Mouse (Mus musculus) kidney, postnatal 14 days (tissue): Measurements from ENCODE around the gene Tshz2.

Experiments
- DNase-seq: peaks from one replicate; pipeline ENCODE4 v3.0.0; 2022; ENCODE audit warnings: mixed read lengths

The Tshz2 gene

DNA sequence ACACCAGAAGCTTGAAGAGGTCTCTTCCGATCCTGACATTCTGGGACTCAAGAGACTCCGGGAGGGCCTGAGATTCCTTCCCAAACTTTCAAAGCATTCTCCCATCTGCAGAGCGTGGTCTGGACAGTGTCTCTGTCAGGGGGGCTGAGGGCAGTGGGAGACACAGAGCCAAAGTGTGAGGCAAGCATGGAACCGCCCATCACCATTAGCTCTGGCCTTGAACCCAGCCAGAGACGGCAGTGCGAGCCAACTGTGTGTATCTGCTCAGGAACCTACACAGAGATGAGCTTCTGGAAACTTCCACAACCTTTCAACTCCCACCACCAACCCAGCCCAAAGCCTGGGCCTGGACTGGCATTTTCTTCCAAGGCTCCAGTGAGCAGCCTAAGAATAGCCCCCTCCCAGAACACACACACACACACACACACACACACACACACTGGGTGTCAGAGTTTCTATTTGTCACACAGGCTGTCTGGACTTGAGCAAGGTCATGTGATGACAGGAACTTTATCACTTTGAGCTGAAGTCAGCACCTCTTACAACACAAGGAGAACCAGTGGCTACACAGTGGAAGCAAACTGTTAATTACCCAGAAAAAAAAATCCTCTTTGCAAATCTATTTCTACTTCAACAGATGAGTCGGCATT, 67.2 kb downstream of the Tshz2 start:
- peak; percentile 32 for DNase-seq

DNA sequence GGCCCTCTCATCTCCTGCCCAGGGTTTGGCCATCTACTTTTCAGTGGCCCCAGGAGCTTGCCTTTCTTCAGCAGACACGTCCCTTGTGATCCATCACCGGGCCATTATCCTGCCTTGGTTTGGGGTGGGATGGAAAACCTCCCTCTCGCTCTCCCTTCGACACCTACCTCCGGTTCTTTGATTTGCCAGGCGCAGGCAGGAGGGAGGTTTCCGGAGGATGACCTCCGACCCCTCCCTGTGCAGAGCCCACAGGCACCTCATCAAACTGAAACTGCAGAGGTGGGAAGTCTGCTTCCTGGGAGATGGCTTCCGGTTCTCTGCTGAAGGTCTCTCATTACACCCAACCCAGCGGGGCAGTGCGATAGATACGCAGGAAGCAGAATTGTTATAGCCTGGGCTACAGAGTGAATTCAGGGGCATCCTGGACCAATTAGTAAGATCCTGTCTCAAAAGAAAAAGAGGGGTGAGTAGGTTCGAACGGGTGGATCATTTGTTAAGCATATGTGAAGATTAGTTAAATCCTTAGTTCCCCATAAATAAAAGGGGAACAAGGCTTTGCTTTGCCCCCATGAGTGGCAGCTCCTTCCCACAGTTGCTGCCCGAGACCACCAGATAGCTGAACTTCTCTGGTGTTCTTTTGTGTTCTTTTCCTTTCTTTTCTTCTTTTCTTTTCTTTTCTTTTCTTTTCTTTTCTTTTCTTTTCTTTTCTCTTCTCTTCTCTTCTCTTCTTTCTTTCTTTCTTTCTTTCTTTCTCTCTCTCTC, 70.1 kb downstream of the Tshz2 start:
- DNase-seq, result no peak

DNA sequence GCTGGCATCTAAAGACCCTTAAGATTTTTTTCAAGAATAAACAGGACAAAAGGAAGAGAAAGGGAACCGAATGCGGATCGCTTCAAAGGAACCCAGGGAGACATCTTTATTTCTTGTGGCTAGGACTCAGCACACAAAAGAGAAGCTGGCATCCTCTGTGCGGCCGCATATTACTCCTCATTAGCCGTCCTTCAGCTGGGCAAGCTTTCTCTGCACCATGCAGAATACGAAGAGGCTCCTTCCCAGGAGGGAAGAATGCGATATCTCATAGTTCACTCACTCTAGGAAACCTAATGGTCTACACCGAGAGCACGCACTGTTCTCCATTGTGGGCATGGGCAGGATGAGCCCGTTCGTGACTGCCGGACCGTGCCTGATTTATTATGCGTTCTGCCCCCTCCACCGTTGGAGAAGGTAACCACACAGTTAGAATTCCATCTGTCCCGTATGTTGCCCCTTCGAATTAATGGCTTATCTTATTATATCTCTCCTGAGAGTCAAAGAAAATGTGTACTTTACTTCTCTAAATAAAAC, 89.0 kb downstream of the Tshz2 start:
- peak; percentile 24 for DNase-seq

DNA sequence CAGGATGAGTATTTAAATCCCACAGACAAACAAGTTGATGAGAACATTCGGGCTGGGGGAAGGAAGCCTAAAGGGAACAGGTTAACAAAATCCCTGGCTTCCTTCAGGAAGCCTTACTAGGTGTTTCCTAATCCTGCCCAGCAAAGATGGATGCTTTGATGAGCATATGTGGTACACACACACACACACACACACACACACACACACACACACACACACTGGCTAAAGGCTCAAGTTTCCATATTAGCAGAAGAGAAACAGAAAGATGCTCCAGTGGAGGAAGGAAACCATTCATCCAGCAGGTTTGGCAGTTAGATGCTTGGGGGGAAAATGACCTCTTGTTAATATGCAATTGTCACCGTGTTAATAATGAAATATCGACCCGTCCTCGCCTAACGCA, 89.5 kb downstream of the Tshz2 start:
- peak; percentile 63 for DNase-seq

DNA sequence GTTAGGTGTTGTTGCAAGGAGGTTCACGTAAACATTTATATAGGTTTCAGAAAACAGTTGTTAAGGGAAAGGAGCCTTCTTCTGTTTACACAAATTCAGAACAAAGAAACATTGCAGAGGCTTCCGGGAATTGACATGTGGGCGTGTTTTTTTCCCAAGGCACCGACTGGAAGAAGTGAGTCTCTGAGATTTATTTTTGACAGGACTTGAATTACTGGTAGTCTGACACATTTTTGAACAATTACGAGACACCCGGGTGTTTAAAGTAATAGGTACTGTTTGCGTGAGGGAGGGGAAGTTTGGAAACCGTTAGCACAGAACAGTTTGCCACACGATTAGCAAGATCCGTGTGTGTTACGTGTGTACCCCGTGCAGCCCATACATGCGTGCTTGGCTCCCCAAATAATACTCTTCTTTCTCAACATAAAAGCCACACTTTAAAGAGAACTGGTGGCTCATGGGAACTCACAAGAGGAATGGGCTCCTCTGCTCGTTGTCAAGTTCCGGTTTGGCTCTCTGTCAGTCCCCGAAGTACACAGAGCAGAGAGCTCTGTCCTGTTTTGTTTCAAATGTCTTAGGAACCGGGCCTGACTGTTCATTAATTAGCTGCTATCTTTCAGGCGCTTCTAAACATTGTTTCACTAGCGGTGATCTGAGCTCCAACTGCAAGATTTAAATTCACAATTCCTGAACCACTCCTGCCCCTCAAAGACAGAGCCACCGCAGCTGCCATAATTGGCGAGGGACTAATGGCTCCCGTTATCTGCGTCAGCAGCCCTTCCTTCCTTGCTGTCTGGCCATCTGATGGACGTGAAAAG, 91.0 kb downstream of the Tshz2 start:
- peak; percentile 53 for DNase-seq

DNA sequence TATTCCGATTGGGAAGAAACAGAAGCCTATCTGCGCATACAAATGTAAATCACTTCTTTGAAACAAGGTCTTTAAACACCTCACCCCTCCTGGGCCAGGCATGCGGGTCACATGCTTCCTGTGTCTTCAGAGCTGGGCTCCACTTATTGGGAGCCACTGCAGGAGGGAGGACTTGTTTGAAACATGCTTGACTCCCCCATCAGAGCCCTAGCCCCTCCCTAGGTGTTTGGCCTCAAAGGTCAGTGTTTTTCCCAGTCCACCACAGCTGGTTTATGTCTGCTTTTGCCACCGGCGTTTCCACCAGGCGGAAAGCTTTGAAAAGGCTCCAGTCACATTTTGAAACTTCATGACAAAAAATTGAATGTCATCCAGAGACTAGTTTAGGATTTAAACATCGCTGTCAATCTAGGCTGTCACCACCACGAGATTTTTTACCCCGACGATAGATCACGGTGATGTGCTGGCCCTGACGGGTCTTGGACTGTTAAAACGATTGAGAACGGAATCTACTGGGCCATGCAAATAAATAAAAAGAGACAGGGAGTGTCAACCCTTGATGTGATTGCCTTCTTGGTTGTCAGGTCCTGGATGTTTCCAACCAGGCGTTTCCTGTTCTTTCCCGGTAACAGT, 96.0 kb downstream of the Tshz2 start:
- peak; percentile 66 for DNase-seq

DNA sequence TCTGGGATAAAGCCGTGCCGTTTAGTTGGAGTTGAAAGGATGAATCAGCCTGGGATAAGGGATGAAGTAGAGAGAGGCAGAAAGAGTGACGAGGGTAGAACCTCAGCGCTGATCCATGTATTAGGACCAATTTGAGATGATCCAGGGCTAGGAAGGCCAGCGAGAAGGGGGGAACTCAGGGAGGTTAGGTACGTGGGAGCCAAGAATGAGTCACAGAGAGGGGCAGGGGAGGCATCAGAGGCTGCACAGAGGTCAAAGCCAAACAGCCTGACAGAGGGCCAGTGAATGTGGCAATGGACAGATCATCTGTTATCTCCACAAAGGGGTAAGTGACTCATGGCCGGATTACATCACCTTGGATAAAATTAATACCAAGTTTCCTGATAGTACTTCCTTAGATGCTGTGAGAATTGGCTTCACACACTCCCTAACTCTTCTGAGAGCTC, 97.8 kb downstream of the Tshz2 start:
- no peak for DNase-seq

DNA sequence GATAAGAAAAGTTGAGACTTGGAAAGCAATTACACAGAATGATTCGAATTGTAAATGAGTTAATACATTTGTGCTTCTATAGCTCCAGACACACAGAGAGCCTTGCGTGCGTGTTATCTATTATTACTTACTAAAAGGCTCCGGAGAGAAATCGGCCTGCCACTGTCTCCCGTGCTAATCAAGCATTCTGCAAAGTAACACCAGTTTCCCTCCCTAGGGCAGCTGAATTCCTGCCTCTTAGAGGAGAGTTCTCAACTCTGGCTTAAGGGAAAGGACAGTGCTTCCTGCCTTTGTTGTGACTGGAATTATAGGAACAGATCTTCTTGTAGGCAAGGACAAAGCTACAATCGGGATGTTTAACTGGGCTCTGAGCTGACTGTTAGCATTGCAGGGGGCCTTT, 101.2 kb downstream of the Tshz2 start:
- peak; percentile 18 for DNase-seq

DNA sequence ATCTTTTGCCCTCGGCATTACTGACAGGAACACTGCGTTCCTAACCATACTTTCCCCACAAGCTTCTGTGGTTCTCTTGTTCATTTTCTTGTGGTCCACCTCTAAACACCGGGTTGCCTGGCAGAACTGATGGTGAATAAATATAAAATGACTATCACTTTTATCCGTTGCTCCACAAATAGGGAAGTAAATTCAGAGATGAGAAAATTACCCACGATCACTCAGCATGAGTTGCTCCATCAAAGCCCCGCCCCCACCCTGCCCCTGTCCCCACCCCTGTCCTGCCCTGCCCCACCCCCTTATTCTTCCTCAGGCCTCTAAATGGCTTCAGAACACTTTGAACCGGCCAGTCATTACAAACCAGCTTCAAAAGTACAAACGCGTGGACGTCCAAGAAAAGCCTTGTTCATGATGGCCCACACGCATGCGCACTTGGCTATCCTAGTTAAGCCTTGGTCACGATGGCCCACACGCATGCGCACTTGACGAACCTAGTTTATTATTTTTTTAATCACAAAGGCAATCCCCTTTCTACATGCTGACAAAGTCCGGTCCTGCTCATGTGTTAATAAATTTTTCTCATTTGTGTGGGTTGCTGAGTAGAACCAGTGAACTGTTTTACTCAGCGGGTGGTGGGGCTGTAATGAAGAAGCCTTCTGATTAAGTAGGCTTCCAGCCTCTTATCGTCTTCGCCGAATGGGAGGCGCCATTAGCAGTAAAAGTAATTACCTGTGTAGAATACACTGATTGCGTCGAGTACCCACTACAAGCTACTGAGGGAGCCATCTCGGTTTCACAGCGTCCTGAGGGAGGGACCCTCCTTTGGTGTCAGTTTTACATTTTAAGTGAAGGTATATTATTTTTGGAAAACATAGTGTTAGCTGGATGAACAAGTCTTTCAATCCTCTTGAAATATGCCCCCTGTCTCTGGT, 102.9 kb downstream of the Tshz2 start:
- DNase-seq, result peak; percentile 60

DNA sequence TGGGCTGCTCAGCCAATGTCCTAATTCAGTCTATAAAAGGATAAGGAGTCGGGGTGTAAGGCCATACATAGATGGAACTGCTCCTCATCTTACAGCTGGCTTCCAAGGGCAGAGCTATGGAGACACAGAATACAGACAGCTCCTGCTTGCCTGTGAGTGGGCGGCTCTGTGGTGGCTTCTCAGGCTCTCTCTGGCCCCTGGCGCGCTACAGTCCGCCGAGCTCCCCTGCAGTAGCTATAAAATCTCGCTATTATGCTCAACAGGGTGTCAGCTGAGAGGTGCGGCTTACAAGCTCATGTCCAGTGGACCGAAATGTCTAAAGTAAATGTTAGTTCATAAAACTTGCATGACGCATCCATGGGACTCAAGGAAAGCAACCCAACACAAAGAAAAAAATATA, 108.2 kb downstream of the Tshz2 start:
- no peak for DNase-seq

DNA sequence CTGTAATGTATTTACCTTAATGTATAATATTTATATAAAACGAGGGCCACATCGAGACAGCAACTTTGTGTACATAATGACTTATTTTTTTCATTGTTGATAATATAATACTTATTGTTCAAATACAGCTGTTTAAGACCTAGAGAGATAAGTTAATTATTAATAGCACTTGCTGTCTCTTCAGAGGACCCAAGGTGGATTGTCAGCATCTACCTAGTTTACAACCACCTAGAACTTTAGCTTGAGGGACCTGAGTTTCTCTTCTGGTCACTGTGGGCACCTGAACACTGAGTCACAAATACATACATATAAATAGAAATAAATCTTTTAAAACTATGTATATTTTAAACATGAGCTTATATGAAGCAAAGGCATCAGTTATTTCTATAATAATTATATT, 110.0 kb downstream of the Tshz2 start:
- DNase-seq, result no peak

DNA sequence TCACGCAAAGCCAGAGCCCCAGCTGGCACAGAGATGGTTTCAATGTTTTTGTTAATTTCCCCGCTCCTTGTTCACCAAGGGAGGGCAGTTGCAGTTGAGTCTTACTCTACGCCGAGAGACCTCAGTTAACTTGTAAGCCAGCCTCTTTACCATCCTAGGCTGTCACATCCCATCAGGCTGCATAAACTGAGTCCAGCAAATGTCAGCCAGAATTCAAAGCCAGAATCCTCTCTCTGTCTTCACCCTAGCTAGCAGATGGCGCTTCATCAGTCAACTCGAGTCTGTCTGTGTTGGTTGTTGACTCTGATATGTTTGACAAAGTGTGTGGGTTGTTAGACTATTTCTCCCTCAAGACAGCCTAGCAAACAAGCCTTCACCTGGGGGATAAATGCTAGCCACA, 110.5 kb downstream of the Tshz2 start:
- DNase-seq, result no peak

DNA sequence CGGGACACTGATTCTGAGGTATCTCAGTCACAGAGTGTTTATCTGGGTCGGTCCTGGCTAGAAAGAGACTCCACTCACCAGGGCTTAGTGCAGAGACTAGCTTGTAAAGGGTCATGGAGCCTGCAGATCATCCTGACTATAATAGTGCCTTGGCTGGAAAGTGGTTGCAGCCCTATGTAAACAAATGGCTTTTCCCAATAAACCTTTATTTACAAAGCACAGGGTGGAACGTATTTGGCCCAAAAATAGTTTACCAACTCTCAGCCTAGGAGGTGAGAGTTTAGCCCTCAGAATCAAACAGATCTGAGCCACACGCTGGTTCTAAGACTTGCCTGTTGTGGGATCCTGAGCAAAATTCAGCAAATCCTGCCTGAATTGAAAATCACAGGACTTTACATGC, 111.1 kb downstream of the Tshz2 start:
- DNase-seq, result no peak

DNA sequence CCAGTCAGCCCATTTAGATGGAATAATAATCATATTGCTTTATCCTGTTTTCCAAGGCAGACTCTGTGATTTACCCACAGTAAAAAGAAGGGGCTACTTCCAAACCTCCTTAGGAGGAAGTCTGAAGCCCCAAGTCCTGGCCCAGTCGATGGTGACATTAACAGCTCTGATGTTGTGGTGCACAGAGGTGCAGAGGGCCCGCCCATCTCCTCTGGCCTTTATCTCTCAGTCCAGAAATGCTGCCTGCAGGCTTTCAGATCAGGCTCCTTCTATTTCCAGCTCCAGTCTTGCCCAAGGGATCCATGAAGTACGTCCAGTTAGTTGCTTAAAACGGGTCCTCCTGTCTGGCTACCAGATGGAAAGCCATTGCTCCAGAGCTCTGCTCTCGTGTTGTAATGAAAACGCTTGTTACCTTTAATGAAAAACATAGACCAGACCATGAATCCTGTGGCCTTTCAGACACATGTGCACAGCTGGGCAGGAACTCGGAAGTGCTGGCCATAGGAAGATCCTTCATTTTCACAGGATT, 114.4 kb downstream of the Tshz2 start:
- DNase-seq, result no peak

DNA sequence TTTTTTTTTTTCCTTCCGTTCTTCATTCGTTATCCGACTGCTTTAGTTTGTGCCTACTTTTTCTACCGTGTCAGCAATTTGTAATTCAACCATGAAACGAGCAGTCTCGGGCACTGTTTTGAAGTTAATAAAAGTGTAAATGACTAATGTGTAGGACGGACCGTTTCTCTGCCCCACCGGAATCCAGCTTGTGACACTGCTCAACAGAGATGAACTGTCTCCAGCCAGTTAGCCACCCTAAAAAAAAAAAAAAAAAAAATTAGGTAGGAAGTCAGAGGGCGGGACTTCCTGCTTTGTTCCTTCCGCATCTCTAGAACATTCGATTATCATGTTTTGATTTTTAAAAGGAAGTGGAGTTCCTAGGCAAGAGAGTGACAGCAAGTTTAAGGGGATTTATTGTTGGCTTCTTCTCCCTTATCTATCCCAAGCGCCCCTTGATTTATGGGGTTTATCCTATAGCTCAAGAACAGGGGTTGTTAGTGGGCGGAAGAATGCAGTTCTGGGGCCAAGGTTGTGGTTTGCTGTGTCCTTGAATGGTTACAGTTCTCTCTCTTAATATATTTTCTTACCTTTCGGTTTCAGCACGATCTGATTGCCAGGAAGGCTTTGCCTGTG, 116.6 kb downstream of the Tshz2 start:
- DNase-seq, result no peak

DNA sequence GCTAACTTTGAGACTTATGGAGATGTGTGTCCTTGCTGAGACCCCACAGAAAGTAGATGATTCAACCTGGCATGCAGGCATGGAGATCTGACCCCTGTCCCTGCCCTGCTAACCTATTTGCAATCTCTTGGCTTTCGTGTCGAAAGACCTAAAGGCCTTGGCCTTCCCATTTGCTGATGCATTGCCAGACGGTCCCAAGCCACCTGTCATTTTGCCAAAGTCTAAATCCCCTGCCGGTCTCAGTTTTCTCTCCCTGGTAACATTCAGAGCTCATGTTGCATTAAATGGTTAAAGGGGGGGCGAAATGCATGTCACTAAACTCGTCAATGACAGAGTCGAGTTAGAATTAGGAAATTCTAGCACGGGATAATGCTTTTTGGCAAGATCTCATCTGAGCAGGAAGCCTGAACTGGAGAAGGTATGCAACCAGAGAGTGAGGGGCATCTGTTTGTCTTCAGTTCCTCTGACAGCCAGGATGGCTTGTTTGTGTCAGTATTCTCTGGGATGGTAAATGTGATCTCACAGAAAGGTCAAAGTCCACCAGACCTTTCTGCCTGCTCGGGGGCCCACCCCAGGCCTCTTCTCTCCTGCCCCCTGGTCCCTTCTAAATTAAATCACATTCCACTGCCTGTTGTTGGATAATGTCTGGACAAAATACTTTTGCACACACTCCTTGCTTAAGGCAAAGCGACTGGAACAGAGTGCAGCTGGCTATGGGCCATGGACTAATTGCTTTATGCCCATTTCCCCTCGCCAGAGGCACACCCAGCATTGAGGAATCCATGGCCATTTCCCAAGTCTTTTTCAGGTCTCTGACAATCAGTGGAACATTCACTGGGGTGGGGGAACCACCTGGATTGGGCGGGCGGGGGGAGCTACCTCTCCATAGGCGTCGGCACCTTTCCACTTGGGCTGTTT, 118.0 kb downstream of the Tshz2 start:
- DNase-seq, result peak; percentile 66

DNA sequence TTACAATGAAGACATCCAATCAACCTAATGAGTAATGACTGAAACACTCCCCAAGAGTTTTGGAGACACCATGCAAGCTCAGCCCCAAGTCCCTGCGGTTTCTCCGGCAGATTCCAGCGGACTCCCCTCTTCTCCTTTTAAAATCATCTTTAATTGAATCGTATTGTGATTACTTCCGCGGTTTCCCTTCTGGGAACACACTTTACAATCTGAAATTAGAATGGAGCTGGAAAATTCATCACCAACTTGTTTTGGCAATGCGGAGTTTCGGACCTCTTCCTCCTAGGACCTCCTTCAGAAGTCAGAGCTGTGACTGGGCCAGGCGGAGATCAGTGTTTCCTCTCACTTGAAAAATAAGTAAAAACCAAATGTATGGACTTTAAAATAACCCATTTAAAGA, 119.3 kb downstream of the Tshz2 start:
- no peak for DNase-seq

DNA sequence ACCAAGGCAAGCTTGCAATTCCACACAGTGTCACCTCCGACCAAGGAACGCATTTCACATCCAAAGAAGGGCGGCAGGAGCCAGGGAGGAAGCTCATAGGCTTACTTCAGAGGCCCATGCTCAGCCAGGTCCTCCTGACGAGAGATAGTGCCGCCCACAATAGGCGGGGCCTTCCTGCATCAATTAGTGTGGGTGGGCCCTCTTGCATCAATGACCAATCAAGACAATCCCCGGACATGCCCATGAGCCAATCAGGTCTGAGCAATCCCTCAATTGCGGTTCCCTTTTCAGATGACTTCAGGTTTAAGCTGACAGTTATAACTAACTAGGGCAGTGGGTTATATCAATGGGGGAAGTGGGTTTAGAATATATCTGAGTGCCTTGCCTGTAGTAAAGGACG, 120.6 kb downstream of the Tshz2 start:
- DNase-seq, result no peak

DNA sequence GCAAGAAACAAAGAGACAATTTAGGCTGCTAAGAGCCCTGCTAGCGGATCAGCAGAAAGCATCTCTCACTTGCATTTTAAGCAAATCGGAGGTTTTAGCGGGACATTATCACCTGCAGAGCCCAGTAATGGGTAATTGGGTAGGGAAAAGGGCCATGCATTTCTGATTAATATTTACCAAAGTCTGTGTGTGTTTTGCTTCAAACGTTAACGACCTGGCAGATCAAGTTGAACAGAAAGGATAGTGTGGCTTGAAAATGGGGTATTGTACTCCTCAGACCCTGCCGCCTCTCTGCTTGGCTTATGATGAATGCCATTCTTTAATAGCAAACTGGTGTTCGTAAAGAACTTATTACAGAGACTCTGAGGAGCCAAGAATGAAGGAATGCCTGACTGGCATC, 122.3 kb downstream of the Tshz2 start:
- DNase-seq, result no peak

DNA sequence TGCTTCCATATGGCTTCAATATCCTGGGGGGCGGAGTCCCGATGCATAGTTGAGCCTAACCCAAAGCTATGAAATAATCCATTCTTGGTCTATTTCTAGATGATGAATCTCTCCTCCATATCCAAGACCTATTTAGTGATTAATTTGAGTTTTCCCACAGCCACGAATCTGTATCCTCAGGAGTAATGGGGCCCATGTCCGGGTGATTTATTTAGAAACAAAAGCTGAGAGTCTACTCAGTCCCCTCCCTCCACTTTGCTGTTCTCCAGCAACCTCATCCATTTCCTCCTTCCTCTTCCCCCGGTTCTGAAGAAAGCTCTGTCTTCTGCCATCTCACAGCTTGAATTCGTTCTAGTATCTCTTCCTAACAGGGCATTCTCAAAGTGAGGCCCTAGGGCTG, 125.3 kb downstream of the Tshz2 start:
- DNase-seq, result no peak
